Mouse (Mus musculus): Measurements from ENCODE around the gene Tmigd3.
"Not testable (repeated sequence)": the region's sequence is repeated elsewhere in the genome, so short reads cannot be mapped to it uniquely, and the experiment has no call there.

GRCm38 (mm10) chr3:105916455-105916854 lies 45.8 kb downstream of the Tmigd3 start:
- not testable (repeated sequence) for TF ChIP-seq CTCF, POLR2A (IDR thresholded peaks at IDR 0.05; ENCODE audit: extremely low read depth, insufficient read depth, low read length)
